Mouse (Mus musculus): Measurements from ENCODE around the gene Adgra3. TPM values are rescaled to one million over a fixed set of nuclear protein-coding genes. Genes with fewer than 3 reads are reported as not detected.

Adgra3 gene
- polyA plus RNA-seq, 1 experiment from 2014 or later, result 25.4 TPM

DNA sequence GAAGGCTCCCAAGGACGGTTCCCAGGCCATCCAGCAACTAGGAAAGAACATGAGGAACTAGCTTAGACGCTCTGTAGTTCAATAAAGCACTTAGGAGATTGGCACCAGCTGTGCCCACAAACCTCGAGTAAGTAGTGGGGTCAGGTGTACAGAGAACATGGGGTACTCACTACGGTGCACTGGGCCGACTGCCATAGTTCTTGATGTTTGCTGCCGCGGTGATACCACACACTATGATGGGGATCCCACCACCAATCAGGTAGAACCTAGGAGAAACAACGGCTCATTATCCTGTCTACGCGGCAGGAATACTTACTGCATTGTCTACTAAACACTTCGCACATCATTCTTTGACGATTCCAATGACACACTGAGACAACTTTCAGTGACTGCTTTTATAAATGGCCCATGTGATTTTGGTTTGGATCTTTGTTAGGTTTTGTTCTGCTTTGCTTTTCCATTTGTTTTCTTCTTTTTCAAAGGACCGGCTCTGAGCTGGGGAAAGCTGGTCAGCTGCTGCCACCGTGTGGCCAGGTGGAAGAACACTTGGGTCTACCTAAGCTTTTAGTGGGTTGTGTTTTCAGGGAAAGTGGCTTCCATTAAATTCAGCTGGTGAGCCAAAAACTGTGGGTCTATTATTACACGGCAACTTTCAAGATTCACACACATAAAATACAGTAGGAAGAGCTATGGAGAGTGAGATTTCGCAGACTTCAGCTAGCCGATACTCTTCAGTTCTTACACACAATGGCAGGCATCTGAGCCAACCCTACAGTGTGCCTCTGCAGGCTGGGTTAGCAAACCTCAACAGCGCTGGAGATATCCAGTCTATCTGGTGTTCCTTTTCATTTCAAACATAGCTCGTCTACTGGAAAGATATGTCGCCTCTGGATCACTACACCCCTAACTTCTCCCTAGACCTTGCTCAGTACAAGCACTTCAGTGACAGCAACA lies 97.1 kb downstream of the Adgra3 start:
- Histone ChIP-seq H3K4me3 (no peak overlapping the region), H3K4me1 (no peaks in the 10 kb centered on the region), H3K27me3 (no peaks in the 10 kb centered on the region), H3K4me2 (no peak overlapping the region), H3K9me3 (no peaks in the 10 kb centered on the region), H3K9ac (no peak overlapping the region), H3K27ac (no peak overlapping the region), H3K36me3 (peaks cover 51% of the 10 kb centered on the region)
- 81% methylated on average over 20 of the region's 20 CpGs for WGBS
- ATAC-seq (ENCODE audit: borderline replicate concordance, extremely low read depth, low FRiP score, low TSS enrichment), result no peak

DNA sequence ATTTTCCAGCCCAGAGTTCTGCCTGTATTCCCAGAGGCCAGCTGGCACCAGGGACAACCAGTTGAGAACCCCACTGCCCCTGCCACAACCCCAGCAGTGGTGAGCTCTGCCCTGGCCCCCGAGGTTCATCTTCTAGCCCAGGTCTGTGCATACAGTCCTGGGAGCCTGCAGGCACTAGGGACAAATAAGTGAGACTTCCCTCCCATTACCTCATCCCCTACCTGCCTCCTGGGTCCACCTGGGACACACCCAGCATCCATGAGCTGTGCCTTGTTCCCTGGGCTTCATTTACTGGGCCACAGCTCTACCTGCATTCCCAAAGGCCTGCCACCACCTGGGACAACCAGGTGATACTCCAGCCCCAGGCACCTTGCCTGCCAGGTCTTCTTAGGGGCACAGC lies 122.5 kb downstream of the Adgra3 start:
- H3K9ac ChIP-seq, result no peak overlapping the region
- H3K4me1 ChIP-seq, result no peaks in the 10 kb centered on the region
- H3K4me2 ChIP-seq, result no peak overlapping the region
- no peak overlapping the region for H3K27ac ChIP-seq
- no peak overlapping the region for H3K4me3 ChIP-seq
- no peaks in the 10 kb centered on the region for H3K36me3 ChIP-seq
- H3K9me3 ChIP-seq, result no peaks in the 10 kb centered on the region
- ATAC-seq (ENCODE audit: borderline replicate concordance, extremely low read depth, low FRiP score, low TSS enrichment), result no peak
- WGBS, result 64% methylated on average over 1 of the region's 1 CpGs
- no peaks in the 10 kb centered on the region for H3K27me3 ChIP-seq

GRCm38 (mm10) chr5:49924712-49925111 lies 134.1 kb downstream of the Adgra3 start:
- Histone ChIP-seq H3K36me3 (no peaks in the 10 kb centered on the region), H3K9ac (no peak overlapping the region), H3K4me3 (no peak overlapping the region), H3K4me2 (no peak overlapping the region), H3K27me3 (no peaks in the 10 kb centered on the region), H3K27ac (no peak overlapping the region), H3K9me3 (no peaks in the 10 kb centered on the region), H3K4me1 (no peaks in the 10 kb centered on the region)
- ATAC-seq (ENCODE audit: borderline replicate concordance, extremely low read depth, low FRiP score, low TSS enrichment), result no peak

GRCm38 (mm10) chr5:49915695-49916106 lies 143.1 kb downstream of the Adgra3 start:
- no peaks in the 10 kb centered on the region for H3K27me3 ChIP-seq
- H3K4me3 ChIP-seq, result no peak overlapping the region
- H3K27ac ChIP-seq, result no peak overlapping the region
- H3K4me1 ChIP-seq, result no peaks in the 10 kb centered on the region
- ATAC-seq (ENCODE audit: borderline replicate concordance, extremely low read depth, low FRiP score, low TSS enrichment), result no peak
- H3K4me2 ChIP-seq, result no peak overlapping the region
- no peak overlapping the region for H3K9ac ChIP-seq
- WGBS, result 26% methylated on average over 2 of the region's 2 CpGs
- no peaks in the 10 kb centered on the region for H3K36me3 ChIP-seq
- H3K9me3 ChIP-seq, result no peaks in the 10 kb centered on the region

Data from lung, embryonic 15.5 days (tissue).